Mouse (Mus musculus) neutrophil, adult 65 days (primary cell): Measurements from ENCODE around the gene Emc3. TPM values are rescaled to one million over a fixed set of nuclear protein-coding genes. Genes with fewer than 3 reads are reported as not detected.

Experiments
- total RNA-seq: library from RNA; stranded (reverse); gene quantifications from 2 replicates; pipeline ENCODE4 v1.2.4, GENCODE M21; 2023

Emc3 gene
- total RNA-seq: 54.7 and 58.4 TPM in 2 replicates

GRCm38 (mm10) chr6:113530932-113531839 lies at the start of gene Emc3, which contains the start of gene Fancd2:
Gene Emc3, minus strand, starts transcription at chr6:113531652.
Gene Fancd2, plus strand, starts transcription at chr6:113531682.

GRCm38 (mm10) chr6:113501388-113502084 lies 29.9 kb downstream of the Emc3 start, which contains the start of gene Prrt3:
Gene Prrt3, minus strand, starts transcription at chr6:113501931.

GRCm38 (mm10) chr6:113483100-113483615 lies 48.3 kb downstream of the Emc3 start, which contains the start of gene Creld1:
Gene Creld1, plus strand, starts transcription at chr6:113483297.

GRCm38 (mm10) chr6:113471297-113471936 lies 60.0 kb downstream of the Emc3 start, which contains the start of gene Il17rc:
Gene Il17rc, plus strand, starts transcription at chr6:113471427.

Other genes with a start within 250 kb of the Emc3 start
- gene Cpne9, start 249.3 kb downstream of the Emc3 start, total RNA-seq: 0.54 and 0.95 TPM in 2 replicates
- gene Brpf1, start 224.5 kb downstream of the Emc3 start, total RNA-seq: 130 and 175 TPM in 2 replicates
- 11.9 and 13.8 TPM in 2 replicates for gene Ogg1, start 204.7 kb downstream of the Emc3 start, total RNA-seq
- 24.6 and 26.1 TPM in 2 replicates for gene Camk1, start 187.7 kb downstream of the Emc3 start, total RNA-seq
- 21.5 and 31.0 TPM in 2 replicates for gene Tada3, start 153.8 kb downstream of the Emc3 start, total RNA-seq
- 502 and 519 TPM in 2 replicates for gene Arpc4, start 153.5 kb downstream of the Emc3 start, total RNA-seq
- gene Ttll3, start 142.4 kb downstream of the Emc3 start, total RNA-seq: 34.0 and 50.2 TPM in 2 replicates
- 0.60 and 0.68 TPM in 2 replicates for gene Rpusd3, start 112.3 kb downstream of the Emc3 start, total RNA-seq
- gene Cidec, start 95.9 kb downstream of the Emc3 start, total RNA-seq: not detected in 2 replicates
- 8.3 and 8.5 TPM in 2 replicates for gene Jagn1, start 89.1 kb downstream of the Emc3 start, total RNA-seq
- 0.20 TPM in 1 of 2 replicates, not detected in the other for gene Il17re, start 73.2 kb downstream of the Emc3 start, total RNA-seq
- not detected in 2 replicates for gene Il17rc, start 60.2 kb downstream of the Emc3 start, total RNA-seq
- 1.9 and 3.9 TPM in 2 replicates for gene Creld1, start 48.4 kb downstream of the Emc3 start, total RNA-seq
- gene Prrt3, start 29.7 kb downstream of the Emc3 start, total RNA-seq: not detected in 2 replicates
- 14.4 and 15.2 TPM in 2 replicates for gene Fancd2, start within 50 bp of the Emc3 start, total RNA-seq
- gene Fancd2os, start 69.1 kb upstream of the Emc3 start, total RNA-seq: not detected in 2 replicates
- gene Brk1, start 73.1 kb upstream of the Emc3 start, total RNA-seq: 123 TPM in 2 replicates
- 32.6 and 40.9 TPM in 2 replicates for gene Vhl, start 92.3 kb upstream of the Emc3 start, total RNA-seq
- 174 and 268 TPM in 2 replicates for gene Irak2, start 106.8 kb upstream of the Emc3 start, total RNA-seq
- 126 and 165 TPM in 2 replicates for gene Tatdn2, start 165.4 kb upstream of the Emc3 start, total RNA-seq
- gene Ghrl, start 188.2 kb upstream of the Emc3 start, total RNA-seq: not detected in 2 replicates
- gene Sec13, start 209.1 kb upstream of the Emc3 start, total RNA-seq: 74.6 and 75.0 TPM in 2 replicates